Comparison of ENCODE assay signal across 10 mouse cellular contexts in genomic region chr9:46163430-46163829, GRCm38 (mm10).
A peak's percentile ranks its signal among the peaks of the same experiment; 100 is the strongest.
DNase-seq lines count a peak whose midpoint lies in the region; ATAC-seq and TF ChIP-seq lines count a peak whose summit lies in the region.
"Had no signal": no experiment of that assay in that cellular context is flagged by ENCODE, and none has a peak within 500 bp of the region (broad histone marks: within the 10 kb centered on the region; RNA-seq: fewer than 3 reads in every experiment).

No protein-coding gene starts in this region.

- TF ChIP-seq EP300 in heart, adult 2 months (IDR thresholded peaks at IDR 0.05; ENCODE audit: insufficient read depth, low read depth, low read length) = no peak

- H3K9me3 ChIP-seq in limb, embryonic 15.5 days = no peaks in the 10 kb centered on the region
- no peaks in the 10 kb centered on the region for H3K9me3 ChIP-seq in hindbrain, postnatal 0 days (ENCODE audit: low read length)
- H3K9me3 ChIP-seq: liver, embryonic 13.5 days had no signal

- WGBS in heart, adult 2 months = 48% methylated on average over 8 of the region's 8 CpGs
- 56% methylated on average over 8 of the region's 8 CpGs for WGBS in limb, embryonic 15.5 days
- WGBS in hindbrain, postnatal 0 days = 82% methylated on average over 8 of the region's 8 CpGs

- 0 out of 2 replicates have a peak, but pooled peaks cover 1% of the 10 kb centered on the region for H3K79me2 ChIP-seq in heart, adult 2 months (replicated peaks; ENCODE audit: control insufficient read depth, insufficient read depth, low read length)

- ATAC-seq in limb, embryonic 15.5 days (ENCODE audit: insufficient number of reproducible peaks, low FRiP score, low TSS enrichment, low read depth) = no peak
- no peak for ATAC-seq in CD4-positive, CD25-positive, alpha-beta regulatory T cell, adult 4 months
- ATAC-seq in hindbrain, postnatal 0 days = no peak

- no peak for TF ChIP-seq POLR2A in heart, adult 2 months (IDR thresholded peaks at IDR 0.05; ENCODE audit: insufficient read depth, low read depth, low read length)

- DNase-seq in heart, adult 2 months = peak in 1 of 2 experiments; percentile 48
- no peak for DNase-seq in heart, postnatal 4 days
- DNase-seq in NIH3T3 (ENCODE audit: low read depth) = peak; percentile 25
- peak; percentile 85 for DNase-seq in fibroblast of lung, adult 2 months (ENCODE audit: low read depth)
- DNase-seq in layer of hippocampus, postnatal 10 days (ENCODE audit: low spot score in 2 of 2) = no peak
- no peak for DNase-seq in hindbrain, postnatal 0 days (ENCODE audit: low spot score)
- DNase-seq: cerebellum, adult 2 months; liver, embryonic 13.5 days had no signal

- H3K9ac ChIP-seq in heart, adult 2 months (ENCODE audit: low read depth, low read length) = no peak overlapping the region
- no peak overlapping the region for H3K9ac ChIP-seq in limb, embryonic 15.5 days
- no peak overlapping the region for H3K9ac ChIP-seq in hindbrain, postnatal 0 days (replicated peaks; ENCODE audit: low read length)
- H3K9ac ChIP-seq: liver, embryonic 13.5 days had no signal

- no peak overlapping the region for H3K4me3 ChIP-seq in heart, adult 2 months
- H3K4me3 ChIP-seq in limb, embryonic 15.5 days = no peak overlapping the region
- no peak overlapping the region for H3K4me3 ChIP-seq in hindbrain, postnatal 0 days (ENCODE audit: low read length)
- H3K4me3 ChIP-seq: liver, embryonic 13.5 days had no signal

- no peak overlapping the region for H3K4me2 ChIP-seq in limb, embryonic 15.5 days
- H3K4me2 ChIP-seq in hindbrain, postnatal 0 days (ENCODE audit: low read depth, low read length) = no peak overlapping the region
- H3K4me2 ChIP-seq: liver, embryonic 13.5 days had no signal

- H3K27me3 ChIP-seq in heart, adult 2 months (ENCODE audit: control insufficient read depth, insufficient read depth, low read length) = no peaks in the 10 kb centered on the region
- H3K27me3 ChIP-seq in limb, embryonic 15.5 days = no peaks in the 10 kb centered on the region
- H3K27me3 ChIP-seq in hindbrain, postnatal 0 days (ENCODE audit: insufficient read depth, low read length) = no peaks in the 10 kb centered on the region
- H3K27me3 ChIP-seq: liver, embryonic 13.5 days had no signal

- peak overlapping the region; percentile 58 for H3K27ac ChIP-seq in heart, adult 2 months
- H3K27ac ChIP-seq in limb, embryonic 15.5 days = peak overlapping the region; percentile 77
- no peak overlapping the region for H3K27ac ChIP-seq in hindbrain, postnatal 0 days
- H3K27ac ChIP-seq: liver, embryonic 13.5 days had no signal

- intact Hi-C loops in heart, adult 2 months (cut with DNase I) = no loop called here

- H3K36me3 ChIP-seq in heart, adult 2 months (ENCODE audit: control insufficient read depth, insufficient read depth, low read length) = no peaks in the 10 kb centered on the region
- H3K36me3 ChIP-seq in limb, embryonic 15.5 days = 0 out of 2 replicates have a peak, but pooled peaks cover 4% of the 10 kb centered on the region
- H3K36me3 ChIP-seq in hindbrain, postnatal 0 days (ENCODE audit: insufficient read depth, low read length) = no peaks in the 10 kb centered on the region

- peaks cover 8% of the 10 kb centered on the region for H3K4me1 ChIP-seq in heart, adult 2 months (ENCODE audit: control insufficient read depth, insufficient read depth, low read length)
- H3K4me1 ChIP-seq in limb, embryonic 15.5 days = 0 out of 2 replicates have a peak, but pooled peaks cover 3% of the 10 kb centered on the region
- no peaks in the 10 kb centered on the region for H3K4me1 ChIP-seq in hindbrain, postnatal 0 days (ENCODE audit: insufficient read depth, low read length)
- H3K4me1 ChIP-seq: liver, embryonic 13.5 days had no signal

- no peak for TF ChIP-seq CTCF in heart, adult 2 months (IDR thresholded peaks at IDR 0.05)
- TF ChIP-seq CTCF in hindbrain, postnatal 0 days (IDR thresholded peaks at IDR 0.05; ENCODE audit: low read depth) = no peak

Comparison
In these comparisons a context has a peak if more than half of its experiments do, and no peak if none do; other contexts are left out.
1. DNase-seq: peak in NIH3T3 (single experiment) and fibroblast of lung, adult 2 months (single experiment); none in heart, postnatal 4 days (single experiment), layer of hippocampus, postnatal 10 days (0 of 2) and hindbrain, postnatal 0 days (single experiment).